Mouse (Mus musculus): ENCODE data around the gene Psmd7. TPM values are rescaled to one million over a fixed set of nuclear protein-coding genes. Genes with fewer than 3 reads are reported as not detected.

Gene Psmd7
- polyA plus RNA-seq, 1 experiment, result 56.9 TPM

DNA sequence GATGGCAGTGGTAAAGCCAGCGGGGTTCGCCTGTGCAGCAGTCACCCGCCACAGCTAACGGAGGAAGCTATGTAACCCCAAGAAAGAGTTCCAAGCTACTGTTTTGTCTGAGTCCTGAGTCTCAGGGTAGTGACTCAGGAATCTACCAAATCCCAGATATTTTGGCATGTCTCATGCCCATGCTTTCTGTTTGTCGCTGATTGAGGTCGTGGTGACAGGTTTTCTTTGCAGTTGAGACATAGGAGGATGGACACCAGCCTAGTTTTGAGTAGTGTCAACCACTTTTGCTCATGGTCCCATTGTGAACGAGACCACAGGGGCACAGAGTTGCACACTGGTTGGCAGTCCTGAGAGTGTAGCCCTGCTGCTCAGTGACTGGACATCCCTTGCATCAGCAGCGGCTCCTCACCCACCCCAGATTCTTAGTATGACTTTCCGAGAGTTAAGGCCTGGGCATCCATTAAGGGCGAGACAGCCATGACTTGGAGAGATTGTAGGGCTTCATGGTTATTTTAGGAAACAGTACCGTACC lies 42.6 kb downstream of the Psmd7 start:
- TF ChIP-seq POLR2A (IDR thresholded peaks at IDR 0.05; ENCODE audit: low read depth, low read length), result no peak
- no peak for TF ChIP-seq CTCF (conservative IDR thresholded peaks at IDR 0.05; ENCODE audit: insufficient read depth, insufficient read length, low read depth, low read length)
- H3K27ac ChIP-seq (ENCODE audit: insufficient read depth, low read depth, low read length), result no peak overlapping the region
- H3K27me3 ChIP-seq (replicated peaks; ENCODE audit: control insufficient read depth, insufficient read depth, low read length), result no peaks in the 10 kb centered on the region
- no peak overlapping the region for H3K4me3 ChIP-seq (ENCODE audit: insufficient read depth, low read depth, low read length)
- WGBS, result 95% methylated on average over 11 of the region's 11 CpGs
- H3K4me1 ChIP-seq (ENCODE audit: control insufficient read depth, insufficient read depth, low read length), result no peaks in the 10 kb centered on the region
- H3K36me3 ChIP-seq (ENCODE audit: control insufficient read depth, insufficient read depth, low read length), result no peaks in the 10 kb centered on the region
- no peak for DNase-seq

DNA sequence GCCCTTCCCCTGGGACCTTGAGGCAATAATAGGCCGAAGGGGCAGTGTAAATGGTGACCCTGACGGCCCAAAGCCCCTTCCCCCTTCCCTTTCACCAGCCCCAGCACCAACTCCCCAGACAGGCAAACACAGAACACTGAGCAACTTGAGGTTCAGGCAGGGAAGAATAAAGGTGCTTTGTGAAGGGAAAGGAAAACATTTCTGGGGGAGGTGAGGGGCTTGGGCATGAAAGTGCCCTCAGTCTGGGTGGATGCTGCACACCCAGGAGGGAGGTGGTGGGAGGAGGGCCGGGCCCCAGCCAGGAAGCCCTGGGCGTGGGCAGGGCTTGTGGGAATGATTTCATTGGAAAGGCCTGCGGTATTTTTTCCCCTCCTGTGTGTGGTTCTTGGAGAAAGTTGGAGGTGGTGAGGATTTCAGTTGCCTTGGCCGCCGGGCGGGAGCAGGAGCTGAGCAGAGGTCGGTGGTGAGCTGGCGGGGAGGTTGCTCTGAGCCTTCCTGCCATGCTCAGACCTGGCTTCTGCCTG lies 43.6 kb downstream of the Psmd7 start:
- WGBS, result 56% methylated on average over 10 of the region's 10 CpGs
- H3K27ac ChIP-seq (ENCODE audit: insufficient read depth, low read depth, low read length), result no peak overlapping the region
- DNase-seq, result no peak
- H3K27me3 ChIP-seq (replicated peaks; ENCODE audit: control insufficient read depth, insufficient read depth, low read length), result no peaks in the 10 kb centered on the region
- TF ChIP-seq CTCF (conservative IDR thresholded peaks at IDR 0.05; ENCODE audit: insufficient read depth, insufficient read length, low read depth, low read length) (no peak), POLR2A (IDR thresholded peaks at IDR 0.05; ENCODE audit: low read depth, low read length) (no peak)
- H3K4me3 ChIP-seq (ENCODE audit: insufficient read depth, low read depth, low read length), result no peak overlapping the region
- no peaks in the 10 kb centered on the region for H3K36me3 ChIP-seq (ENCODE audit: control insufficient read depth, insufficient read depth, low read length)
- H3K4me1 ChIP-seq (ENCODE audit: control insufficient read depth, insufficient read depth, low read length), result no peaks in the 10 kb centered on the region

DNA sequence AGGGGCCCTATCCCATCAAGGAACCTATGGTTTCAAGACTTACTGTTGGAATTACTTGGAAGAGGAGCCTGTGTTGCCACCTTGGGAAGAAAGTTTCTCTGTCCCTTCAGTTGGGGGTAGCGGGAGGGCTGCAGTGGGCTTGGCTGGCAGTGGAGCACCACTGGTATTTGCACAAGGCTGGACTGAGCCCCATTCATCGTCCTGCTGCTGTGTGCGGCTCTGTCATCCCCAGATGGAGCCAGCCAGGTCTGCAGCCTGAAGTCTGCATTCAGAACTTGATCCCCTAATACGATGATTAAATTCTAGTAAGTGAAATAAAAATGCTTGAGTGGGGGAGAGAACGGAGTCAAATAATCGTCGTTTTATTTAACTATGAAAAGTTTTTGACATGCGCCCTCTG lies 44.1 kb downstream of the Psmd7 start:
- H3K27ac ChIP-seq (ENCODE audit: insufficient read depth, low read depth, low read length), result no peak overlapping the region
- 79% methylated on average over 8 of the region's 8 CpGs for WGBS
- TF ChIP-seq CTCF (conservative IDR thresholded peaks at IDR 0.05; ENCODE audit: insufficient read depth, insufficient read length, low read depth, low read length) (no peak), POLR2A (IDR thresholded peaks at IDR 0.05; ENCODE audit: low read depth, low read length) (no peak)
- H3K27me3 ChIP-seq (replicated peaks; ENCODE audit: control insufficient read depth, insufficient read depth, low read length), result no peaks in the 10 kb centered on the region
- no peaks in the 10 kb centered on the region for H3K4me1 ChIP-seq (ENCODE audit: control insufficient read depth, insufficient read depth, low read length)
- no peak for DNase-seq
- no peaks in the 10 kb centered on the region for H3K36me3 ChIP-seq (ENCODE audit: control insufficient read depth, insufficient read depth, low read length)
- no peak overlapping the region for H3K4me3 ChIP-seq (ENCODE audit: insufficient read depth, low read depth, low read length)

DNA sequence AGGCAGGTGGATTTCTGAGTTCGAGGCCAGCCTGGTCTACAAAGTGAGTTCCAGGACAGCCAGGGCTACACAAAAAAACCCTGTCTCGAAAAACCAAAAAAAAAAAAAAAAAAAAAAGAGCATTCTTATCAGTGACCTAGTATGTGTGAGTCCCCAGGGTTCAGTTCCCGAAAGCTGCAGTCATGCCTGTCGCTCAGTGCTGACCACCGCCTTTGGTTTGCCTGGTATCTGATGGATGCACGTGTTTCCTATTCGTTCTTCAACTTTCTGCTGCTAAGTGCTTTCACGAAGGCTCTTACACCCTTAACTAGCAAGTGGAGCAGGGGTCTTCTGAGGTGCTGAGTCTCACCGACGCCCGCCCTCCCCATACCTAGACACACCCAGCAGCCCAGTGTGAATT lies 44.5 kb downstream of the Psmd7 start:
- TF ChIP-seq POLR2A (IDR thresholded peaks at IDR 0.05; ENCODE audit: low read depth, low read length) (no peak), CTCF (conservative IDR thresholded peaks at IDR 0.05; ENCODE audit: insufficient read depth, insufficient read length, low read depth, low read length) (no peak)
- DNase-seq, result no peak
- no peak overlapping the region for H3K27ac ChIP-seq (ENCODE audit: insufficient read depth, low read depth, low read length)
- H3K4me1 ChIP-seq (ENCODE audit: control insufficient read depth, insufficient read depth, low read length), result no peaks in the 10 kb centered on the region
- no peaks in the 10 kb centered on the region for H3K36me3 ChIP-seq (ENCODE audit: control insufficient read depth, insufficient read depth, low read length)
- 93% methylated on average over 11 of the region's 11 CpGs for WGBS
- H3K27me3 ChIP-seq (replicated peaks; ENCODE audit: control insufficient read depth, insufficient read depth, low read length), result no peaks in the 10 kb centered on the region
- H3K4me3 ChIP-seq (ENCODE audit: insufficient read depth, low read depth, low read length), result no peak overlapping the region

DNA sequence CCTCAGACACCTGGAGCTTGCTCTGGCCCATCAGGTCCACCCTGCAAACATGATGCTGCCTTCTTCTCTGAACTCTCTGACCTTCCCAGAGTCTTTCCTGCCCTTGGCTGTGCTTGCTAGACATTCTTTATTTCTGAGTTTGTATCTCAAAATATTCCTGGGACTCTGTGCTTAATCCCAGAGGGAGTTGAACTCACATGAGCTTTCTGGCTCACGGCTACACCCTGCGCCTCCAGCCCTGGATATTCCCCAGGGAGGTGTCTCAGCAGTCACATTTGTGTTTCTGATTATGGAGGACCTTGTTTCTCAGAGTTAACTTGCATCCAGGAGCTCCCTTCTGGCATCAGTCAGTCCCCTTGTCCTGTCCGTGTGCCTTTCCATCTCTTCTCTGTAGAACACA lies 46.1 kb downstream of the Psmd7 start:
- H3K27me3 ChIP-seq (replicated peaks; ENCODE audit: control insufficient read depth, insufficient read depth, low read length), result no peaks in the 10 kb centered on the region
- no peak overlapping the region for H3K27ac ChIP-seq (ENCODE audit: insufficient read depth, low read depth, low read length)
- no peaks in the 10 kb centered on the region for H3K36me3 ChIP-seq (ENCODE audit: control insufficient read depth, insufficient read depth, low read length)
- no peak overlapping the region for H3K4me3 ChIP-seq (ENCODE audit: insufficient read depth, low read depth, low read length)
- TF ChIP-seq CTCF (conservative IDR thresholded peaks at IDR 0.05; ENCODE audit: insufficient read depth, insufficient read length, low read depth, low read length) (no peak), POLR2A (IDR thresholded peaks at IDR 0.05; ENCODE audit: low read depth, low read length) (no peak)
- H3K4me1 ChIP-seq (ENCODE audit: control insufficient read depth, insufficient read depth, low read length), result no peaks in the 10 kb centered on the region
- DNase-seq, result no peak
- WGBS, result 83% methylated on average over 3 of the region's 3 CpGs

DNA sequence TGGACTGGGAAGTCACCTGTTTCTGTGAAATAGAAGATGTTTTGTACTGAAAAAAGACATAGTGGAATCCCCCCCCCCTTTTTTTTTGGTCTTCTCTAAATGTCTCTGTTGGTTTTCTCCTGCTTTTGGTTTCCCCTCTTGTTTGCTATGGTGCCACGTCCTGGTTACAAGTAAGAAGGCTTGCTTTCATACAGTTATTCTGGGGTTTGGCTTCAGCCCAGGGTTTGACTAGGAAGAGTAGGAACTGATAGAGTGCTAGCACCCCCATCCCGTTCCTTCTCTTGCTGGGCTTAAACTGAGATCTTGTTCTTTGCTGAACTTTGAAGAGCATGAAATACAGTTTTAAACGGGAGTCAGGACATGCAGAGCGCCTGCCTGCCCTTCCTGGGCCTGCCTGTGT lies 46.9 kb downstream of the Psmd7 start:
- no peaks in the 10 kb centered on the region for H3K36me3 ChIP-seq (ENCODE audit: control insufficient read depth, insufficient read depth, low read length)
- no peak overlapping the region for H3K27ac ChIP-seq (ENCODE audit: insufficient read depth, low read depth, low read length)
- H3K4me1 ChIP-seq (ENCODE audit: control insufficient read depth, insufficient read depth, low read length), result no peaks in the 10 kb centered on the region
- TF ChIP-seq POLR2A (IDR thresholded peaks at IDR 0.05; ENCODE audit: low read depth, low read length) (no peak), CTCF (conservative IDR thresholded peaks at IDR 0.05; ENCODE audit: insufficient read depth, insufficient read length, low read depth, low read length) (no peak)
- 80% methylated on average over 4 of the region's 4 CpGs for WGBS
- H3K4me3 ChIP-seq (ENCODE audit: insufficient read depth, low read depth, low read length), result no peak overlapping the region
- no peak for DNase-seq
- H3K27me3 ChIP-seq (replicated peaks; ENCODE audit: control insufficient read depth, insufficient read depth, low read length), result no peaks in the 10 kb centered on the region

DNA sequence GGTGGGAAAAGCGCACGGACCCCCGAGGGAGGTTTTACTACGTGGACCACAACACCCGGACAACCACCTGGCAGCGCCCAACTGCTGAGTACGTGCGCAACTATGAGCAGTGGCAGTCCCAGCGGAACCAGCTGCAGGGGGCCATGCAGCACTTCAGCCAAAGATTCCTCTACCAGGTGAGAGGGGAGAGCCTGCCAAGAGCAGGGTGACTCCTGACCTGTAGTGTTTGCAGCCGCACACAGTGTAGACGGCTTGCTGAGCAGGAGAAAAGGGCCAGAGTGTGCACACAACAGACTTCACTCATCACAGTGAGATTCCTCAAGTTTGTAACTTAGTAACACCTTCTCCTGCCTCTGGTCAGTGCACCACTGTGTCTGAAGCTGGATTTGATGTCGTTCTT lies 47.6 kb downstream of the Psmd7 start:
- Histone ChIP-seq H3K4me3 (ENCODE audit: insufficient read depth, low read depth, low read length) (no peak overlapping the region), H3K27ac (ENCODE audit: insufficient read depth, low read depth, low read length) (no peak overlapping the region), H3K4me1 (ENCODE audit: control insufficient read depth, insufficient read depth, low read length) (no peaks in the 10 kb centered on the region), H3K36me3 (ENCODE audit: control insufficient read depth, insufficient read depth, low read length) (no peaks in the 10 kb centered on the region), H3K27me3 (replicated peaks; ENCODE audit: control insufficient read depth, insufficient read depth, low read length) (no peaks in the 10 kb centered on the region)
- 88% methylated on average over 12 of the region's 12 CpGs for WGBS
- no peak for TF ChIP-seq POLR2A (IDR thresholded peaks at IDR 0.05; ENCODE audit: low read depth, low read length)
- no peak for DNase-seq

All from kidney, adult 2 months (tissue).